Mouse (Mus musculus): Measurements from ENCODE around the gene Dusp22. TPM values are rescaled to one million over a fixed set of nuclear protein-coding genes. Genes with fewer than 3 reads are reported as not detected.

Dusp22 gene
- polyA plus RNA-seq, 1 experiment from 2014 or later = 13.9 TPM

- H3K36me3 ChIP-seq (ENCODE audit: inconsistent target) = no peaks in the 10 kb centered on the region
- H3K4me3 ChIP-seq (ENCODE audit: inconsistent target) = no peak overlapping the region
- no peaks in the 10 kb centered on the region for H3K79me2 ChIP-seq (ENCODE audit: inconsistent target)
- H3K27ac ChIP-seq = no peak overlapping the region
- WGBS (ENCODE audit: missing documents) = 76% methylated on average over 6 of the region's 6 CpGs
Measured at GRCm38 (mm10) chr13:30742411-30742970, 82.7 kb downstream of the Dusp22 start.

GRCm38 (mm10) chr13:30745121-30745520, 85.3 kb downstream of the Dusp22 start:
- no peak overlapping the region for H3K27ac ChIP-seq
- no peak overlapping the region for H3K4me3 ChIP-seq (ENCODE audit: inconsistent target)
- no peaks in the 10 kb centered on the region for H3K79me2 ChIP-seq (ENCODE audit: inconsistent target)
- H3K36me3 ChIP-seq (ENCODE audit: inconsistent target) = no peaks in the 10 kb centered on the region
- WGBS (ENCODE audit: missing documents) = 90% methylated on average over 7 of the region's 7 CpGs

GRCm38 (mm10) chr13:30747068-30747467, 87.3 kb downstream of the Dusp22 start:
- Histone ChIP-seq H3K27ac (no peak overlapping the region), H3K36me3 (ENCODE audit: inconsistent target) (no peaks in the 10 kb centered on the region), H3K79me2 (ENCODE audit: inconsistent target) (no peaks in the 10 kb centered on the region), H3K4me3 (ENCODE audit: inconsistent target) (no peak overlapping the region)
- WGBS (ENCODE audit: missing documents) = 91% methylated on average over 5 of the region's 5 CpGs

GRCm38 (mm10) chr13:30747504-30747903, 87.7 kb downstream of the Dusp22 start:
- no peak overlapping the region for H3K4me3 ChIP-seq (ENCODE audit: inconsistent target)
- no peaks in the 10 kb centered on the region for H3K79me2 ChIP-seq (ENCODE audit: inconsistent target)
- H3K36me3 ChIP-seq (ENCODE audit: inconsistent target) = no peaks in the 10 kb centered on the region
- 78% methylated on average over 11 of the region's 11 CpGs for WGBS (ENCODE audit: missing documents)
- no peak overlapping the region for H3K27ac ChIP-seq

- H3K27ac ChIP-seq = no peak overlapping the region
- no peaks in the 10 kb centered on the region for H3K36me3 ChIP-seq (ENCODE audit: inconsistent target)
- H3K4me3 ChIP-seq (ENCODE audit: inconsistent target) = no peak overlapping the region
- WGBS (ENCODE audit: missing documents) = 64% methylated on average over 11 of the region's 11 CpGs
- no peaks in the 10 kb centered on the region for H3K79me2 ChIP-seq (ENCODE audit: inconsistent target)
Measured at GRCm38 (mm10) chr13:30748321-30748720, 88.5 kb downstream of the Dusp22 start.

GRCm38 (mm10) chr13:30749021-30749556, 89.3 kb downstream of the Dusp22 start, which contains the start of gene Irf4:
Gene Irf4, plus strand, starts transcription at chr13:30749226.
- H3K79me2 ChIP-seq (ENCODE audit: inconsistent target) = no peaks in the 10 kb centered on the region
- H3K36me3 ChIP-seq (ENCODE audit: inconsistent target) = no peaks in the 10 kb centered on the region
- 5% methylated on average over 21 of the region's 21 CpGs for WGBS (ENCODE audit: missing documents)
- peak within 1 kb of the TSS; percentile 15; the same call in 1 of the 2 replicates for H3K27ac ChIP-seq
- peak within 1 kb of the TSS; percentile 43 for H3K4me3 ChIP-seq (ENCODE audit: inconsistent target)

- no peaks in the 10 kb centered on the region for H3K79me2 ChIP-seq (ENCODE audit: inconsistent target)
- H3K27ac ChIP-seq = peak overlapping the region; percentile 15; the same call in 1 of the 2 replicates
- 34% methylated on average over 11 of the region's 11 CpGs for WGBS (ENCODE audit: missing documents)
Measured at GRCm38 (mm10) chr13:30749557-30750141, 89.8 kb downstream of the Dusp22 start.

GRCm38 (mm10) chr13:30750461-30751303, 90.9 kb downstream of the Dusp22 start:
- peak overlapping the region; percentile 43 for H3K4me3 ChIP-seq (ENCODE audit: inconsistent target)
- H3K36me3 ChIP-seq (ENCODE audit: inconsistent target) = no peaks in the 10 kb centered on the region
- H3K27ac ChIP-seq = no peak overlapping the region

More at GRCm38 (mm10) chr13:30749557-30750141, 89.8 kb downstream of the Dusp22 start:
- no peaks in the 10 kb centered on the region for H3K36me3 ChIP-seq (ENCODE audit: inconsistent target)
- peak overlapping the region; percentile 43 for H3K4me3 ChIP-seq (ENCODE audit: inconsistent target)

GRCm38 (mm10) chr13:30751304-30751580, 91.4 kb downstream of the Dusp22 start:
- H3K4me3 ChIP-seq (ENCODE audit: inconsistent target) = no peak overlapping the region
- H3K27ac ChIP-seq = no peak overlapping the region
- 88% methylated on average over 6 of the region's 6 CpGs for WGBS (ENCODE audit: missing documents)
- no peaks in the 10 kb centered on the region for H3K79me2 ChIP-seq (ENCODE audit: inconsistent target)
- no peaks in the 10 kb centered on the region for H3K36me3 ChIP-seq (ENCODE audit: inconsistent target)

More at GRCm38 (mm10) chr13:30750461-30751303, 90.9 kb downstream of the Dusp22 start:
- 16% methylated on average over 33 of the region's 33 CpGs for WGBS (ENCODE audit: missing documents)
- no peaks in the 10 kb centered on the region for H3K79me2 ChIP-seq (ENCODE audit: inconsistent target)

GRCm38 (mm10) chr13:30752581-30753187, 92.9 kb downstream of the Dusp22 start:
- H3K27ac ChIP-seq = no peak overlapping the region

GRCm38 (mm10) chr13:30753441-30753840, 93.6 kb downstream of the Dusp22 start:
- no peak overlapping the region for H3K27ac ChIP-seq
- WGBS (ENCODE audit: missing documents) = 83% methylated on average over 3 of the region's 3 CpGs
- no peaks in the 10 kb centered on the region for H3K79me2 ChIP-seq (ENCODE audit: inconsistent target)
- H3K36me3 ChIP-seq (ENCODE audit: inconsistent target) = no peaks in the 10 kb centered on the region
- no peak overlapping the region for H3K4me3 ChIP-seq (ENCODE audit: inconsistent target)

More at GRCm38 (mm10) chr13:30752581-30753187, 92.9 kb downstream of the Dusp22 start:
- H3K36me3 ChIP-seq (ENCODE audit: inconsistent target) = no peaks in the 10 kb centered on the region
- H3K4me3 ChIP-seq (ENCODE audit: inconsistent target) = no peak overlapping the region
- H3K79me2 ChIP-seq (ENCODE audit: inconsistent target) = no peaks in the 10 kb centered on the region
- WGBS (ENCODE audit: missing documents) = 98% methylated on average over 4 of the region's 4 CpGs

- WGBS (ENCODE audit: missing documents) = 81% methylated on average over 4 of the region's 4 CpGs
- Histone ChIP-seq H3K79me2 (ENCODE audit: inconsistent target) (no peaks in the 10 kb centered on the region), H3K4me3 (ENCODE audit: inconsistent target) (no peak overlapping the region), H3K27ac (no peak overlapping the region), H3K36me3 (ENCODE audit: inconsistent target) (no peaks in the 10 kb centered on the region)
Measured at GRCm38 (mm10) chr13:30754066-30754465, 94.3 kb downstream of the Dusp22 start.

- H3K27ac ChIP-seq = no peak overlapping the region
- no peak overlapping the region for H3K4me3 ChIP-seq (ENCODE audit: inconsistent target)
- 92% methylated on average over 10 of the region's 10 CpGs for WGBS (ENCODE audit: missing documents)
- H3K36me3 ChIP-seq (ENCODE audit: inconsistent target) = no peaks in the 10 kb centered on the region
- no peaks in the 10 kb centered on the region for H3K79me2 ChIP-seq (ENCODE audit: inconsistent target)
Measured at GRCm38 (mm10) chr13:30754825-30755476, 95.2 kb downstream of the Dusp22 start.

GRCm38 (mm10) chr13:30755577-30755976, 95.8 kb downstream of the Dusp22 start:
- no peak overlapping the region for H3K27ac ChIP-seq
- H3K4me3 ChIP-seq (ENCODE audit: inconsistent target) = no peak overlapping the region
- H3K36me3 ChIP-seq (ENCODE audit: inconsistent target) = no peaks in the 10 kb centered on the region
- 56% methylated on average over 3 of the region's 3 CpGs for WGBS (ENCODE audit: missing documents)
- no peaks in the 10 kb centered on the region for H3K79me2 ChIP-seq (ENCODE audit: inconsistent target)

Measured in macrophage (primary cell).